Mouse (Mus musculus) spleen, postnatal 10 days (tissue): ENCODE data around the gene Ctrc.
"Not testable (repeated sequence)": the region's sequence is repeated elsewhere in the genome, so short reads cannot be mapped to it uniquely, and the experiment has no call there.

Experiments used
- DNase-seq, 2 experiments: peaks; one replicate each; pipeline ENCODE4 v3.0.0; 2021 to 2022; ENCODE audit warnings: low spot score in 2 of 2

Ctrc gene

GRCm38 (mm10) chr4:141787462-141787861, 58.7 kb downstream of the Ctrc start:
- DNase-seq, result no peak

- no peak for DNase-seq
These were observed 59.1 kb downstream of the Ctrc start for GRCm38 (mm10) chr4:141787046-141787445.

DNA sequence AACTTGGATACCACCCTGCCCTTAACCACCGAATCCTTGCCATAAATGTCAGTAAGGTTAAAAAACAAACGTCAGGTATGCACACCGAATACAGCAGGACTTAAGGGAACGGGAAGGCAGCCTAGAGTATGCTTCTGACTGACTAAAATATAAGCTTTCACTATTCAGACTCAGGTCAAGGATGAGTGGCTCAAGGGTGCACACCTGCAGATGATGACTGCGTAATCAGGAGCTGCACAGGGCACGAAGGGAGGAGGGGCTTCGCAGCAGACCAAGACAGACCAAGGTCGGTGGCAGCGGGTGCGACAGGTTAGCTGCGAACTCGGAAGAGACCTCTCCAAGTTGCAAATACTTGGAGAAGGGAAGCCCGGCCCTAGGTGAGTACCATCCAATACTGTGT, 60.0 kb downstream of the Ctrc start:
- DNase-seq, result no peak

- DNase-seq, result no peak
These were observed 61.3 kb downstream of the Ctrc start for GRCm38 (mm10) chr4:141784835-141785234.

DNA sequence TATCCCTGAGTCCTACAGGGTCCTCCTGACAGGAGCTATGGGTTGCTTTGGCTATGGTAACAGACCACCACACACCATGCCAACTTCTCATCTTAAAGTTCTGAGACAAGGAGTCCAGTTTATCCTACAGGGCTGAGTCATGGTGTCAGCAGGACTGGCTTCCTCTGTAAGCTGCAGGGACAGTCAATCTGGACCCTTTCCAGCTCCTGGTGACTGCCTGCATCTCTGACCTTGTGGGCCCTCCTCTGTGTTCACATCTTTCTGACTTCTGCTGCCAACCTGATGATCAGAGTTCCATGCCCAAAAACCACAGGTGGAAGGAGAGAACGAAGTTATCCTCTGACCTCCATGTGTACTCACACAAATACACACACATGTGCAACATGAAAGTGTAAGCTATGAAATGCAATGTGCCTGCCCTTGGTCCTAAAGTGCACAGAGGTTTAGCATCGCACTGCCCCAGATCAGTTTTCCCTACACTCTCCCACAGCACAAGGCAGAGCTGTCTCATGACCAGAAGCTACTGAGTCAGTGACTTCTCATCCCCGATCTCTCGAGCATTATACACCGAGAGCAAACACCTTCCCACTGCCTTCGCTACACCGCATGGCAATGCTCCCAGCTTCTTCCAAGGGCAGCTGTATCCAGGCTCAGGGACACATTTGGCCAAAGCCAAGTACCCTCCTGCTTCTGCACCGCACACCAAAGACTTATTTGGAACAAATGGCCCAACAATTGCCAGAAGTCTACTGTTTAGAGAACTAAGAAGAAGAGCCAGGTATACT, 64.8 kb downstream of the Ctrc start:
- DNase-seq, result no peak

DNA sequence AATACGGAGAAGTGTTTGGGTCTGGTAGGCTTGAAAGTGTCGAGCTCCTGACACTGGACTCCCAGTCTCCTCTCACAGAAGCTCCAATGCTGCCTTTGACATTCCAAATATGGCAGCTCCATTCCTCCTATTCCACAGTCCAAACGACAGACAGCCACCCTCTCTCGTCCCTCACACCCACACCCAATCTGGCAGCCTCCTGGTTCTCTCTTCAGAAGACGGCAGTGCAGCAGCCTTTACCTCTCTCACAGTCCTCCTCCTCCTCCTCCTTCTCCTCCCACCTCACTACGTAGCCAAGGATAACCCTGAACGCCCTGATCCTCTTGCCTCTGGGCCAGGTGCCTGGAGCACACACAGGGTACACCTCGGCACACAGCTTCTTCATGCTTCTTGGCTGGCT, 66.3 kb downstream of the Ctrc start:
- DNase-seq, result no peak

GRCm38 (mm10) chr4:141773019-141773418, 73.1 kb downstream of the Ctrc start:
- not testable (repeated sequence) for DNase-seq

DNA sequence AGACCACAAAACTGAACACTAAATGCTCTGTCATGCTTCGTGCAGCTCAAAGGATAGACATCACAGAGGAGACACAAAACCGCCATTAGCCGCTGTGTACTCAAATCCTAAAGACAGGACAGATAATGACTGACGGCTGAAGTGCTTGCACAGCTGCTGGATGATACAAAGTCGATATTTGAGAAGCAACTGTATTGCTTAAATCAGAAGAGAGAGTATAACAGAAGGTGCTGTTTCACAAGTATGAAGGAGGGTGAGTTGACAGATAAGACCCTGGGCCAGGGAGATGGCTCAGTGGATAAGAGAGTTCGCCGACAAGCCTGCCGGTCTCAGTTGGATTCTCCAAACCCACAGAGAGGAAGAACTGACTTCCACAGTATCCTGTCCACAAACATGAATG, 74.3 kb downstream of the Ctrc start:
- DNase-seq, result no peak

DNA sequence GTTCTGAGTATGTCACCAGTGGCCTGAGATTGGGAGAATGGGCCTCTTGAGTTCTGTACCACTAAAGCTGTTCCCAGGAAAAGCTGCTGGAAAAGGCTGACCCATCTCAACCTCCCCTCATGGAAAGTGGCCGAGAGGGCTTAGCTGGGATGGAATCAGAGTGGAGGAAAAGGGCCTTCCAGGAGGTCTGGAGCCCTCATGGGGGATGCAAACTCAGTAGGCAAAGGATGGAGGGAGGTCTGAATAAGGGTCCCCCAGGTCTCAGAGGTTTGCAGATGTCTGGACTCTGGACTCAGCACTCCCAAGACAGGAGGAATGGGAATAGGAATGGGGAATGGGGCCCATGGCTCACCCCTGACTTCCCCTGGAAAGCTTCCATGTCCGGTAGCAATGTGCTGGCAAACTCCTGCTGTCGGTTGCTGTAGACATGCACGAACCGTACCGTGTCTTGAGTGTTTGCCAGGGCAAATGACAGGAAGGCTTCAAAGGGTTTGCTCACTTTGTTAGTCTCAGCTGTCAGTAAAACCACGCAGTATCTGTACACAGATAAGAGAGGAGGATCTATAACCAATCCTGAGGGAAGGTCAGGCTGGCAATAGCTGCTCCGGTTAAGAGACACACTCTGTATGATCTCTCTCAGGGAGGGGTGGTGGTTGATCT, 76.5 kb downstream of the Ctrc start:
- no peak for DNase-seq

- peak; percentile 54 to 59 for DNase-seq
These were observed 78.7 kb downstream of the Ctrc start for GRCm38 (mm10) chr4:141767353-141768036.

DNA sequence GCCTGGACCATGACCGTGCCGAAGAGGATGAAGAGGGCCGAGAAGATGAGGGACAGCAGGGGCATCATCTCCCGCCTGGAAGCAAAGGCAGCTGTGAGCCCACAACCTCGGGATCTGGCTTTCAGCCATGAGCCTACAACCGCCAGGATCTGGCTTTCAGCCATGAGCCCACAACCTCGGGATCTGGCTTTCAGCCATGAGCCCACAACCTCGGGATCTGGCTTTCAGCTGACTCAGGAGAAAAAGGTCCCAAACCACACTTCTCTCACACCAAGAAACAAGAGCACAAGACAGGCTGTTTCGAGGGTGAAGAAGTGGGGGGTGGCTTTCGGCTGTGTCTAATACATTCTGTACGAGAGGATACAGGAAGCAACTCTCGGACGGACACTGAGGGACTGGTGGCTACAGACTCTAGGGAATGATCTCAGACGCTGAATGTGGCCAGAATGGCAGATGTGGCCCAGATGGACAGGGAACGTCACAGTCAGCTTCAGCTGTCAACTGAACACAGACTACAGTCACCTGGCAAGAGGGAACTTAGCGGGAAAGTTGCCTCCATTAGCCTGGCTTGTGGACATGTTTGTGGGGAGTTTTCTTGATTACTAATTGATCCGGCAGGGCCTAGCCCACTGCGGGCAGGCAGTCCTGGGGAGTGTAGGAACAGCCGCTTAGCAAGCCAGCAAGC, 79.3 kb downstream of the Ctrc start:
- no peak for DNase-seq

GRCm38 (mm10) chr4:141766316-141766667, 79.9 kb downstream of the Ctrc start:
- DNase-seq, result peak in 1 of 2 experiments; percentile 39

- DNase-seq, result no peak
These were observed 81.2 kb downstream of the Ctrc start for GRCm38 (mm10) chr4:141765008-141765407.
